Mouse (Mus musculus) inflammation-experienced regulatory T-cells, adult 6 months (primary cell): ENCODE results near the gene Ctcf. TPM values are rescaled to one million over a fixed set of nuclear protein-coding genes. Genes with fewer than 3 reads are reported as not detected.
A peak's percentile ranks its signal among the peaks of the same experiment; 100 is the strongest.

Experiments
- ATAC-seq: one replicate; pipeline ENCODE4 v1.8.0; 2017
- polyA plus RNA-seq, 3 experiments: library from polyadenylated mRNA; unstranded; fragments of 100-300 nt; shearing (Covaris generic); gene quantifications; one replicate each; pipeline ENCODE4 v1.2.1; 2017

Ctcf gene
- polyA plus RNA-seq, 3 experiments from 2014 or later: 52.4 to 66.1 (median 56.0) TPM

DNA sequence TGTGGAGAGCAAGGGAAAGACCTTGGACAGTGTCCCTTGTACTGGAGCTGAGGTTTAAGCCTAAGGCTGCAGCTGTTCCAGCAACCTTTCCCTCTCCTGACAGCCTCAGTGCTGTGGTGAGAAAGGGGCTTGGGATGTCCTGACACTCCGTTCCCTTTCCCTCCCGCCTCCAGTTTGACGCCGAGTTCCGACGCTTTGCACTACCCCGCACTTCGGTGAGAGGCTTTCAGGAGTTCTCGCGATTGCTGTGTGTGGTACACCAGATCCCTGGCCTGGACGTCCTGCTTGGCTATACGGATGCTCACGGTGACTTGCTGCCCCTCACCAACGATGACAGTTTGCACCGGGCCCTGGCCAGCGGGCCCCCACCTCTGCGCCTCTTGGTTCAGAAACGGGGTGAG lies 65.6 kb downstream of the Ctcf start:
- ATAC-seq: no peak

DNA sequence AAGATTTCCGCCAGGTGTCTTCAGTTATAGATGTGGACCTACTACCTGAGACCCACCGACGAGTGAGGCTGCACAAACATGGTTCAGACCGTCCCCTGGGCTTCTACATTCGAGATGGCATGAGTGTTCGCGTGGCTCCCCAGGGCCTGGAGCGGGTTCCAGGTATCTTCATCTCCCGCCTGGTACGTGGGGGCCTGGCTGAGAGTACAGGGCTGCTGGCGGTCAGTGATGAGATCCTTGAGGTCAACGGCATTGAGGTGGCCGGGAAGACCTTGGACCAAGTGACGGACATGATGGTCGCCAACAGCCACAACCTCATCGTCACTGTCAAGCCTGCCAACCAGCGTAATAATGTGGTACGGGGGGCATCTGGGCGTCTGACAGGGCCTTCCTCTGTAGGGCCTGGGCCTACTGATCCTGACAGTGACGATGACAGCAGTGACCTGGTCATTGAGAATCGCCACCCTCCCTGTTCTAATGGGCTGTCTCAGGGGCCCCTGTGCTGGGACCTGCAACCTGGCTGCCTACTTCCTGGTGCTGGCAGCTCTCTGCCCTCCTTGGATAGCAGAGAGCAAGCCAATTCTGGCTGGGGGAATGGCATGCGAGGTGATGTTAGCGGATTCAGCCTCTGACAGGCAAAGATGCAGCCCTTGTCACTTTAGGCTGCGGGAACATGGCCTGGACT lies 66.5 kb downstream of the Ctcf start:
- ATAC-seq: no peak

DNA sequence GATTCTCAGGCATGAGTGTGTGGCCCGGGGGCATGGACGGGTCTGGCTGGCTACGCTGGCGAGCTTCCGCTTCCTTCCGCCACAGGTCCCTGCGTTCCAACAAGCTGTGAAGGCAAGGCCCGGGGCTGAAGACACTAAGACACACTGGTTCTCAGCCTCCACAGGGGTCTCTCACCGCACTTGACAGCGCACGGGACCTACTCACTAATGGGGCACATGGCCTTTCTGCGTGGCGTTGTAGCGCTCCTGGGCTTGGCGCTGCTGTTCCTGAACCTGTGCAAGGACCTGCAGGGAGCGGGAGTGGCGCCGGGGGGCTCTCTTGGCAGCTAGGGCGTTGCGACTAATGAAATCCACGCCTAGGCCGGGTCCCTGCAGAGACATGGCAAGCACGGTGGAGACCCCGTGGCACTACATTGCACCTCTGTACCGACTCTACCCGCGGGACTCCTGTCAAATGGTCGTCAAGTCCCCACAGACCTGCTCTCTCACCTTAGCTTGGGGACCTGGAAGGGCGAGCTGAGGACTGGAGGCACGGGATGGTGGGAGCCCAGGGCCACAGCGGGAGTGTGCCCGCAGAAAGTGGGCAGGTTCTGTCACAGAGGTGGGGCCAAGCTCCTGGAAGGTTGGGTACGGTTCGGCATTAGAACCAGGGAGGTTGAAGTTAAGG lies 67.9 kb downstream of the Ctcf start:
- no peak for ATAC-seq

DNA sequence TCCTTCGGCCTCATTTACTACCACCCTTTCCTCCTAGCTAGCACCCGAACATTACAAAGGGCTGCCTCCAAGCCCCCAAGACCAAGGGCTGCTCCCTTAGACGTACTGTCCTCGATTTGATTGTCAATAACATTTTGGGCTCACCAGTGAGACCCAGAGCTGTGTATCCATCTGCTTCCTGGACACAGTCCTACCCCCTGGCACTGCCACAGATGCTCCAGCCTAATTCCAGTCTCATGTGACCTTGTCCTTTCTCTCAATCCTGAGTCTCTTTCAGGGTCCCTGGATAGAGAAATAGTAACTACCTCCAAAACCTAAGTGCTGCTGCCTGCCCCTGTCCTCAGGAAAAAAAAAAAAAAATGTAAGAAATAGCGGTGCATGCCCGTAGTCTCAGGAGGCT lies 68.6 kb downstream of the Ctcf start:
- no peak for ATAC-seq

DNA sequence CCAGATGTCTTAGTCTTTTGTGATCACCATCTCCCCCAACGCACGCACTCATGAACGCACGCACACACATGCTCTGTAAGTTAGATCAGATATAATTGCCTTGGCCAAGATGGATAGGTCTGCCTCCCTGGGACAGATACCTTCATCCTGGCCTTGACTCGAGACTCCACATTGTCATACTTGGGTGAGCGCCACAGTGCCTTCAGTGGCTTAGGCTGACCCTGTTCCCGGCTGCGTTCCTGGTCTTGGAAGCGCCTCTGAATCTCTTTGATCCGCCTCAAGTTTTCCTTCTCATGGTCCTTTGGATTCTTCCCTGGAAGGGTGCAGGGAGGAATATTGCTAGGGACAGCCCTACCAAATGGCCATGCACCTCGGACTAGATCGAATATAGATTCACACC lies 70.1 kb downstream of the Ctcf start:
- no peak for ATAC-seq

DNA sequence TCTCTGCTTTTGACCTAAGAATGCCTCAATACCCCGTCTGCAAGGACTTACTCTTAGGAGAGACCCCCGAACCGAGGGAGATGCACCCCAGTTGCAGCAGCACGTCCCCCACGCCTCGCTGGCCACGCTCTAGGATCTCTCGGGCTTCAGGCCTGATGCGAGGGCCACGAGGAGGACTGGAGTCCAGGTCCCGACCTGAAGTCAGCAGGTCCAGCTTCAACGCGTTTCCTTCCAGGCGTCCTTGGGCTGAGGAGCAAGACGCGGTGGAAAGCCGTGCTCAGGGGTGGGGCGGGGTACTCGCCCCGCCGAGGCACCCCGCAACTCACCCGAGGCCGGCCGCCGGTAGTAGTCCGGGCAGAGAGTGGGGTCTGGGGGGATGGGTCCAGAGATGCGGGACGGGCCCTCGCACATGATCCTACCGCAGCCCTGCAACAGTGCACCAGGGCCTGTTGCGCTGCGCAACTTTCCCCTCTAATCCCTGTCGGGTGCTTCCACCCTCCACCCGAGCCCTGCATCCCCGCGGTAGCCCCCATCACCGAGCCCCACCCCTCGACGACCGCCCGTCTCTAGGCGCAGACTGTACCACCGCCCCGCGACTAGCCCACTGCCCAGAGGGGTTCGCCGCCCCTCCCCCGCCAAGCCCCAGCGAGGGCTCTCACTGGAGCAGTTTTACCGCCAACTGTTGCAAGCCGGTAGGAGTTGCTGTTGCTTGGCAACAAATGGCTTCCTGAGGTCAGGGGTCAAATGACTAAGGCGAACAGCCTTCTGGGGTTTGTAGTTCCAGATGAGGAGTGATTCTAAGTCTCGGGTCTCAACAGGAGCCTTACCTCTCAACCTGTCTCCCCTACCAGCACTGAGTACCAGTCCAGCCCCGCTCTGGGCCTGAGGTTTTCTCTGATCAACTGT lies 71.4 kb downstream of the Ctcf start, which contains the start of the genes 4933405L10Rik and Enkd1:
Gene 4933405L10Rik, plus strand, starts transcription at position 158 of the 906 bp plus-strand sequence.
Gene Enkd1, minus strand, starts transcription at position 713 of the 906 bp plus-strand sequence.
- ATAC-seq: peak; percentile 99

DNA sequence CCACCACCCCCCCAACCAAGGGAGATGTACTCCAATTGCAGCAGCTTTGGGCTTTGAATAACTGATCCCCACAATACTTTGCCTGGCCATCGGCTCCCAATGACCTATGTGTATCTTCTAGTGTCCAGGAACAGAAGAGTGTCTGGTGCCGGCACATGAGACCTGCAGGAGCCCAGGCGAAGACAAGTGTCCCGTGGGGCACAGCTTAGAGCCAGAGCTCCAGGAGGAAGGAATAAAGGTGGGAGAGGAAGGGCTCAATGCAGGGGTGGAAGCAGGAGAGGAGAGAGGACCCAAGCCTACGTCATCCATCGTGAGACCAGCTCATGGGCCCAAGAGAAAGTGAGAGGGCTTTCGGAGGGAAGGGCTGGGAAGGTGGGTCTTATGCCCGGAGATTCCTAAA lies 72.3 kb downstream of the Ctcf start:
- ATAC-seq: no peak

DNA sequence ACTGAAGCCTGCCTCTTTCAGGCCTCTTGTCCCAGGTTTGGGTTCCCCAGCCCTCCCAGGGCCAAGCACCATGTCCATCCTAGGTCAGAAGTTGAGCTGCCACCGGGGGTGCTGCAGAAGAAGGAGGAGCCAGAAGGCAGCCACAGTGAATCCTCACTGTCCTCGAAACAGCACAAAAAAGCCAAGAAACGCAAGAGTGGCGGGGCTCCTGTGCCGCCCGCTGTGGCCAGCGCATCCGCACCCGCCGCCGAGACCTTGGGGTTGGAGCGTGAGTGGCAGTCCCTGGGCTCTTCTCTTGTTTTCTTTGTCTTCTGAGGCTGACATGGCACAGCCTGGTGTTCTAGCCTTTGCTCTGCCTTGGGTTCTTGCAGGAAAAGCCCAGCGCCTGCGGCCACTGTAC lies 72.9 kb downstream of the Ctcf start:
- no peak for ATAC-seq

DNA sequence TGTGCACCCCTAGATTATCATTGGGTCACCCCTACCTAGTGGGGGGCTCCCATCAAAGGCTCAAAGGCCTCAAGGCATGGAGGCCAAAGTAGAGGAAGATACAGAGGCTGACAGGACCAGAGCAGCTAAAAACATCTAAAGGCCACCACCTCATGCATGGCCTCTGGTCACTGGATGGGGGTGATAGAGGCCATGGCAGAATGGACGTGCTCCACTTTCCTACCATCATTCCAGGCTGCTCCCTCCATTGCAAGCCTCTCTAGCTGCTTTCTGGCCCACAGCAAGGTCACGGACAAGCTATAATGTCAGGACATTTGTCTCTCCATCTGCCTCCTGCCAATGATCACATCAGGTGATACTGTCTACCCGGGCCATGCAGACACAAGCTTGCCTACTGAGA lies 75.9 kb downstream of the Ctcf start:
- no peak for ATAC-seq

DNA sequence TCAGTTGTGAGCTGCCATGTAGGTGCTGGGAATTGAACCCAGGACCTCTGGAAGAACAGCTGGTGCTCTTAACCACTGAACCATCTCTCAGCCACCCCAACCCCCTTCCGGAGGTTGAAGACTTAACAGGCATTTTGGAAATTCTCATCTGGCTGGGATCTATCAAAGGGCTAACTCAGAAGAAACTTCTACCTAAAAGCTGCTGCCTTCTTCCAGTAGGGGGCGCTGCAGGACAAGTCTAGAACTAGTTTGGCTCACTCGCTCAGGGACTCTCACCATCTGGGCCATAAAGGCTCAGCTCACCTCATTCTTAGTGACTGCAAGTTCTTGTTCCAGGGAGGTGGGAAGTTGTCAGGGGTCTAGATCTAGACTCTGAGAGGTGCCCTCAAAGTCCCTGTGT lies 77.8 kb downstream of the Ctcf start:
- ATAC-seq: peak; percentile 89

DNA sequence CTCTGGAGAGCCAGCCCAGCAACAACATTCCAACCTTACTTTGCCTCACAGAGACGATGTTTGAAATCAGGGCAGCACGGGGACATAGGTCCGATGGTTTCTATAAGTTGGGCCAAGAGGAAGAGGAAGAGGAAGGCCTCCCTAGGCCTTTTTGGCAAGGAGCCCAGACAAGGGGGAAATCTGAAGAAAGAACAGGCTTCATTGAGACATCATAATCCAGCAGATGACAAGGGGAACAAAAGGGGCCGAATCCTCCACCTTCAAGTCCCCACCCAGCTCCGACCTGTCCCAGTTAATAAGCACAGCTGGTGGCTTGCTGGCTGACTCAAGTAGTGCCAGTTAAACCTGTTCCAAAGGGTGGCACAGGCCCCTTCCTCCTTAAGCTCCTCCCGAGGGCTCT lies 78.7 kb downstream of the Ctcf start:
- no peak for ATAC-seq

DNA sequence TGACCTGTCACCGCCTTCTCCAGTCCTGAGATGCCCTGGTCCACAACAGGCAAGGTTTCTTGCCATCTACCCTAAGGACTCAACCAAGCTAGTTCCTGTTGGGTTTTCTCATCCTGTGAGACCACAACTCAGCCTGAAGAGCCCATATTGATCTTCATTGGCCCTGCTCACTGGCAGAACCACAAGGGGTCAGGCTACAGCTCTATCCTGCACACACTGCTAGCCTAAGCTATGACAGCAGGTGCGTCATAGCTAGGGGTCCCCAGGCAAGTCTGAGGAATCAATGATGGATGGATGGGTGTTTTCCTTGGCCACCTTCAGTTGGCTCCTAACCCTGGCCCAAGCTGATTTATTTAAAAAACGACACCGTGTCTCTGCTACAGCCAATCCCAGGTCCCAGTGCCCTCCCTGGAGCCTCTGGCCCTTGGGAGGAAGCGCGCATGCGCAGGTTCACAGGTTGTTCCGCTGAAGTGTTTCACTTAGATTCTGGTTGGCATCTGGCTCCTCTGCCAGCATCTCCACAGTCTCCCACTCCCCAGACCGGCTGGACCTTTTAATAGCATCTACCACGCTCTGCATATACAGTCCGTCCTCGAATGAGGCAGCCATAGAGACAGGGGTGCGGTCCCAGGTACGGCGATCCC lies 80.1 kb downstream of the Ctcf start:
- ATAC-seq: no peak

DNA sequence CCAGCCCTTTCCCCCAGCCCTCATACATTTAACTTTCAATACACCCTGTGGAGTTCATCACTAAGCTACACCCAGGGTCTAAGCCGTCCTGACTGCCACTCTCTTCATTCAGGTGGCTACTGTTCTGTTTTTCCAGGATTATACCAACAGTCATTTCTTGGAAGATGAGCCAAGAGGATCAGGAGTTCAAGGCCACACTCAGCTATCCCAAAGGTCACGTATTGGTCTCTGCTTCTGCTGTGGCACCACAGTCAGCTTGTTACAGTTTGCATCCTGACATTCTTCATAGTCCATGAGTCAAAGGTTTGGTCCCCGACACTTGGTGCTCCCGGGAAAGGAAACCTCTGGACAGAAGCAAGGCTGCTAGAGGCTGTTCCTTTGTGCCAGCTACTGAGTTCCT lies 83.3 kb downstream of the Ctcf start:
- no peak for ATAC-seq

DNA sequence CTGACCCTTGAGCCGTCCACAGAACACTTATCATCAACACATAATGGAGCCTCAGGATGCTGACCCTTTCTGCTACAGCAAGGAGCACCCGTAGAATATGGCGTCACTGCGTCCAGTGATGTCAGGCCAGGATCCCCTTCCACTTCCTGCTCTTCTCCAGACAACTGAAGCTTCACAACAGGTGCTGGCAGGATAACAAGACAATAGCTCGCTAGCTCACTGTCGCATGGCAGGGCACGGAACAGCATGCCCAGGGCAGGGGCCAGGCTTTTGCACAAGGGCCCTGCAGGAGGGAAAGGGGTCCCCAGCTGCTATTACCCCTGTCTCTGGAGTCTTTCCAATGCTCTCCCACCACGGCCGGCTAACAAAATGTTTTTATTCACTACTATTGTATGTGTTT lies 86.5 kb downstream of the Ctcf start:
- ATAC-seq: no peak

DNA sequence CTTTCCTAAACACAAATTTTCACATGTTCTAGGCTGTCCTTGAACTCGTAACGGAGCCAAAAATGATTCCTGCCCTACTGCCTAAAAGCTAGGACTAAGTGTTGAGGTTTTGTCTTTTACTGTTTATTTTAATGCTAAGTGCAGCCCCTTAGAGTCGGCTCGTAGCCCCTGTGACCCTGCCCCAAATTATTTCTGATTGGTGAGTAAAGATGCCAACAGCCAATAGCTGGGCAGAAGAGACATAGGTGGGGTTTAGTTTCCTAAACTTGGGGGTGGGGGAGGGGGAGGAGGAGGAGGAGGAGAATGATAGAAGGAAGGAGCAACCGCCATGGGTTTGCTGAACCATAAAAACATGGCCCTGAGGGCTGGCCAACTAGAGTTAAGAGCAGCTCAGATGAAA lies 89.4 kb downstream of the Ctcf start:
- no peak for ATAC-seq

DNA sequence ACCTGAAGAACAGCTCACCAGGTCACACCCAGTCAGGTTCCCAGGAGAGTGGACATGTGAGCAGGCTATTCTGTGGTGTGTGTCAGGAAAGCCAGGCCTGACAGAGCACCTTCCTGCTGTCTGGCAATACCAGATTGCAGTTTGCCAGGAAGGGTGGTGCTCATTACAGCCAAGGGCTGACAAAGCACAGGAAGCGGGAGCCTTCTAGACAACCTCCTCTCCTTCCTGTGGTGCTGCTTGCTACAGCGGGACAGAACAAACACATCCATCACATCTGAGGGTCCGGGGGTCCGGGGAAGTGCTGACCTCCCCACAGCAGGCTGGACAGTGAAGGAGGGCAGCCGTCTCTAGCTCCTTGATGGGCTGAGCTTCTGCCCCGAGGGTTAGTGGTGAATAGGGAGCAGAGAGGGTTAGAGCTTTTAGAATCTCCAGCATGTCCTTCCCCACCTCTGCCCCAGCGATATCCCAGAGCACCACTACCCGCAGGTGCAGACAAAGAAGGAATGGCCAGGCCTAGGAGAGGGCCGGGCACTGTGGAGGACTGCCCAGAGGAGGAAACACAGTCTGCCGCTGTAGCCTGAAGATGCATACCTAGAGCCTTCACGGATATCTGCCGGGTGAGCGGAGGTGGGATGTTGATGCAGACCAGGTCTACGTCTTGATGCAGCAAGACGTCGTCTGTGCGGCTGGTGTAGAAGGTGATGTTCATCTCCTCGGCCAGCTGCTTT lies 91.2 kb downstream of the Ctcf start:
- no peak for ATAC-seq

DNA sequence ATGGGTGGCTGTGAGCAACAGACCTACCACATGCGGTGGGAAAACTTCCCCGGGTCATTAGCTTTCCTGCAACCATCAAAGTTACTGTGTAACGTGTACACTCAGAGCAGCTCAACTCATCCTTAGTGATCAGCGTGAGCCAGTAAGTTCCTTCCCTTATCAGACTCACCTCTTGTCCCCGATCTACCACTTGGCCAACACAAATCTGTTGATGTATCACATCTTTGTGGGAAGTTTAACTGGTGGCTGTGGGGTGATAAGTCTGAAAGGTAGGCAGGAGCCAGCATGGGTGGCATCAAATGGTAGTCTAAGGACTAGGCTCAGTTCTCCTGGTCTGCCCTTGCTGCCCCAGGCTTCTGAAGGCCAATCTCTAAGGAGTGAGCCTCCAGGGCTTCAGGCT lies 95.8 kb downstream of the Ctcf start:
- ATAC-seq: no peak

Other genes with a start within 250 kb of the Ctcf start
- not detected for gene Kctd19, start 223.1 kb upstream of the Ctcf start, polyA plus RNA-seq
- gene Lrrc36, start 223.0 kb upstream of the Ctcf start, polyA plus RNA-seq: not detected
- 1 to 10 TPM in 1 of 3 experiments, under 1 TPM in 1, not detected in 1; 0.48 to 2.2 TPM for gene Tppp3, start 165.0 kb upstream of the Ctcf start, polyA plus RNA-seq
- 1 to 10 TPM; 1.1 to 2.2 (median 1.8) TPM for gene Zdhhc1, start 139.7 kb upstream of the Ctcf start, polyA plus RNA-seq
- not detected for gene Hsd11b2, start 117.8 kb upstream of the Ctcf start, polyA plus RNA-seq
- gene Atp6v0d1, start 70.5 kb upstream of the Ctcf start, polyA plus RNA-seq: 10 to 100 TPM; 31.8 to 38.3 (median 38.3) TPM
- gene Ripor1, start 31.3 kb upstream of the Ctcf start, polyA plus RNA-seq: 1 to 10 TPM; 6.1 to 9.3 (median 8.7) TPM
- gene Agrp, start 825 bp downstream of the Ctcf start, polyA plus RNA-seq: 1 to 10 TPM in 2 of 3 experiments, under 1 TPM in 1; 0.74 to 2.5 (median 1.5) TPM
- gene Carmil2, start 49.7 kb downstream of the Ctcf start, polyA plus RNA-seq: 1 to 10 TPM; 4.6 to 6.8 (median 6.6) TPM
- 10 to 100 TPM; 53.2 to 71.2 (median 54.5) TPM for gene Acd, start 64.5 kb downstream of the Ctcf start, polyA plus RNA-seq
- 10 to 100 TPM in 1 of 3 experiments, 1 to 10 TPM in 2; 7.2 to 11.0 (median 9.0) TPM for gene Pard6a, start 64.6 kb downstream of the Ctcf start, polyA plus RNA-seq
- gene 4933405L10Rik, start 71.1 kb downstream of the Ctcf start, polyA plus RNA-seq: not detected
- gene Enkd1, start 71.6 kb downstream of the Ctcf start, polyA plus RNA-seq: 1 to 10 TPM; 1.3 to 2.9 (median 1.9) TPM
- gene Gfod2, start 122.1 kb downstream of the Ctcf start, polyA plus RNA-seq: 1 to 10 TPM; 1.7 to 5.9 (median 3.9) TPM
- gene Ranbp10, start 190.8 kb downstream of the Ctcf start, polyA plus RNA-seq: 1 to 10 TPM; 5.3 to 8.7 (median 5.9) TPM
- not detected for gene Tsnaxip1, start 191.2 kb downstream of the Ctcf start, polyA plus RNA-seq
- 10 to 100 TPM; 13.8 to 22.1 (median 18.4) TPM for gene Cenpt, start 216.7 kb downstream of the Ctcf start, polyA plus RNA-seq
- gene Thap11, start 218.6 kb downstream of the Ctcf start, polyA plus RNA-seq: 1 to 10 TPM; 5.5 to 6.7 (median 6.0) TPM
- gene Nutf2, start 224.0 kb downstream of the Ctcf start, polyA plus RNA-seq: 10 to 100 TPM; 10.8 to 70.1 (median 13.0) TPM
- 10 to 100 TPM; 28.1 to 41.1 (median 33.9) TPM for gene Edc4, start 244.3 kb downstream of the Ctcf start, polyA plus RNA-seq